Mouse (Mus musculus) small intestine, adult 2 months (tissue): ENCODE data around the gene Anapc1.

Experiments used
- CTCF ChIP-seq: fragments of 200-500 bp; IDR thresholded peaks from 2 replicates; pipeline ENCODE4 v1.5.1; 2012; ENCODE audit warnings: low read depth, mild to moderate bottlenecking, control low read depth, inconsistent platforms, low read length, moderate library complexity, mixed read lengths; ENCODE audit not compliant: insufficient replicate concordance, insufficient read length; ENCODE audit errors: extremely low read depth
- POLR2A ChIP-seq: fragments of 200-500 bp; IDR thresholded peaks from 2 replicates; pipeline ENCODE4 v1.6.1; 2012; ENCODE audit warnings: low read depth, mild to moderate bottlenecking, control low read depth, inconsistent platforms, low read length, moderate library complexity

DNA sequence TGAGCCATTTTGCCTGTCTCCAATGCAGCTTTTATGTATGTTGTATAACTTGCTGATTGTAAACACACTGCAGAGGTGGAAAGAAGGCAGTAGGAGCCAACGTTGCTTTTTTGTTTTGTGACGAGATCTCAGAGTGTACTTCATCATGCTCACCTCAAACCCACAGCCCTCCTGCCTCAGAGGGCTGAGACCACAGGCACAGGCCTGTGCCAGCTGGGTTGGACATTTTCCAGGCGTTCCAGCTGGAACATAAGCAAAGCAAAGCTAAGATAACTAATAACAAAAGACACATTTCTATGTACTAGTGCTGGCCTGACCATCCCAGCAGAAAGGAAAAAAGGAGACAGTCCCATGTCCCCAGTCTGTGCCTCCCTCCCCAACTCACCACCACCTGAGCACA is 47.9 kb upstream of the Anapc1 start:
- TF ChIP-seq CTCF (no peak), POLR2A (no peak)
